Mouse (Mus musculus) midbrain, embryonic 12.5 days (tissue): ENCODE data around the gene Blm. TPM values are rescaled to one million over a fixed set of nuclear protein-coding genes. Genes with fewer than 3 reads are reported as not detected.

Experiments
- ATAC-seq: fragments of 200-750 bp; cut with Nextera tagmentation; 2 replicates; pipeline ENCODE4 v1.8.0; 2017; ENCODE audit warnings: low read depth, moderate TSS enrichment, moderate library complexity; ENCODE audit not compliant: low FRiP score
- H3K27ac ChIP-seq: fragments of 300-500 bp; sonication (generic); replicated peaks from 2 replicates; pipeline ENCODE4 v1.5.1; 2016; ENCODE audit warnings: mild to moderate bottlenecking
- H3K27me3 ChIP-seq: fragments of 300-500 bp; sonication (generic); 2 replicates; pipeline ENCODE4 v1.6.1; 2016; ENCODE audit warnings: mild to moderate bottlenecking
- H3K36me3 ChIP-seq: fragments of 300-500 bp; sonication (generic); 2 replicates; pipeline ENCODE4 v1.6.1; 2016
- H3K4me1 ChIP-seq: fragments of 300-500 bp; sonication (generic); 2 replicates; pipeline ENCODE4 v1.6.1; 2016
- H3K4me2 ChIP-seq: fragments of 300-500 bp; sonication (generic); replicated peaks from 2 replicates; pipeline ENCODE4 v1.6.1; 2016; ENCODE audit warnings: mild to moderate bottlenecking, moderate library complexity
- H3K4me3 ChIP-seq: fragments of 300-500 bp; sonication (generic); 2 replicates; pipeline ENCODE4 v1.5.1; 2016; ENCODE audit warnings: mild to moderate bottlenecking
- H3K9ac ChIP-seq: fragments of 300-500 bp; sonication (generic); replicated peaks from 2 replicates; pipeline ENCODE4 v1.6.1; 2016; ENCODE audit warnings: mild to moderate bottlenecking, moderate library complexity
- H3K9me3 ChIP-seq: fragments of 300-500 bp; sonication (generic); 2 replicates; pipeline ENCODE4 v1.6.1; 2016; ENCODE audit warnings: mild to moderate bottlenecking
- WGBS: fragments of 180-500 bp; shearing (Covaris S2); methylation state at CpG from one replicate; pipeline ENCODE4 v1.1.7; 2016; 5-methylcytosine and 5-hydroxymethylcytosine counted together
- polyA plus RNA-seq: library from polyadenylated mRNA; unstranded; fragments of >200 nt; fragmentation: Nextera tagmentation; extraction: Ambion mirVana; gene quantifications from 2 replicates; pipeline ENCODE4 v1.2.1, GENCODE M21; 2016

The Blm gene
- polyA plus RNA-seq, 1 experiment from 2014 or later = 36.4 TPM

DNA sequence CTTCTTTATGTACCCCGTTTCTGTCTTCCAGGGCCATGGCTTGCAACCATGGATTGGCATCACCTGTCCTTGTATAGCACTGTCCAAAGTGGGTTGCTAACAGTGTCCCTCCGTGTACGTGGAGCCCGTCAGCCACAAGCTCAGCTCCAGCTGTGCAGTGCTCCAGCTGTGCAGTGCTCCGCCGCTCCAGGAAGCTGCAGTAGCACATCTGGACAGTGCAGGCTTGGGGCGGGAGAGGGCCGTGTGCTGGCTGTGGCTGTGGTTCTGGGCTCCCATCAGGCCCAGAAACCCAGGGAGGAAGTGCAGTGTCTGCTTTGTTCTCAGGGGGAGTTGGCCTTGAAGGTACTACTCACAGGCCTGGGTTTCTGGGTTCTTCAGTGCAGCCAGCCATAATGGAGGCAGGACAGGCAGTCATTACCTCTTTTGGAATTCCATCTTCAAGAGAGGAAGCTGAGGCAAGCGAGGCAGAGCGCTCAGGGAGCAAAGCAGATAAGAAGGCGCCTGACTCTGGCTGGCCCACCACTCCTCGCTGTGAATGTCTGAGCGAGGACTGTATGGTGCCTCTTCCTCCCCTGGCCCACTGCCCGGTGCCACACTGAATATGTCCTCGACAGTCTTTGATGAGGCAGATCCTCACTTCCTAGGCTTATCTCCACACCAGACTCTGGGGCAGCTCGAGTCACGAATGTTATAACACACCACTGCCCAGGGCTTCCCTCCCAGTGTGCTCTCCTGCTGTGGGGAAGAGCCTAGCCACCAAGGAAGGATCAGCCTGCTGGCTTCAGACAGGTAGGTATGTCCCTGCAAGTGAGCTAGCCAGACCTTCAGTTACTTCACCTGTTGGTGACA is 90.3 kb downstream of the Blm start:
- no peaks in the 10 kb centered on the region for H3K4me1 ChIP-seq
- no peak overlapping the region for H3K9ac ChIP-seq
- H3K4me3 ChIP-seq = no peak overlapping the region
- 66% methylated on average over 17 of the region's 17 CpGs for WGBS
- no peak for ATAC-seq
- no peaks in the 10 kb centered on the region for H3K36me3 ChIP-seq
- peaks cover 3% of the 10 kb centered on the region; the same call in 1 of the 2 replicates for H3K27me3 ChIP-seq
- no peaks in the 10 kb centered on the region for H3K9me3 ChIP-seq
- no peak overlapping the region for H3K27ac ChIP-seq
- H3K4me2 ChIP-seq = no peak overlapping the region

DNA sequence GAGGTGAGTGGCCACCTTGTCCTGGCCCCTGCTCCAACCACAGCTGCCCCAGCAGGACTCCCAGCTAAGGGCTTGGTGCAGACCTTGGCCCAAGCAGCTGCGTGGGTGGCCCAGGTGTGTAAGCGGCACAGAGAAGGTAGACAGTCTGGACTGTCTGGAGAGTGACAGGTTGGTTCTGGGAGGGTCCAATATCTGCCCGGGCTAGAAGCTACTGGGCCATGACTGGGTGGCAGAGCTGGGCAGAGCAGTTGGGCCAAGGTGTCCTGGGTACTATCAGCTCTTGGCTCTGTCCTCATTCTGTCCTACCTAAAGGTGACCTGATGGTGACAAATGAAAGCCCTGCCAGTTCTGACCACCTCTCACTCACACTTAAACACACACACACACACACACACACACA is 91.8 kb downstream of the Blm start:
- Histone ChIP-seq H3K4me3 (no peak overlapping the region), H3K27ac (no peak overlapping the region), H3K9ac (no peak overlapping the region), H3K27me3 (peaks cover 3% of the 10 kb centered on the region; the same call in 1 of the 2 replicates), H3K4me2 (no peak overlapping the region), H3K36me3 (no peaks in the 10 kb centered on the region), H3K9me3 (no peaks in the 10 kb centered on the region), H3K4me1 (no peaks in the 10 kb centered on the region)
- no peak for ATAC-seq
- 88% methylated on average over 3 of the region's 3 CpGs for WGBS

DNA sequence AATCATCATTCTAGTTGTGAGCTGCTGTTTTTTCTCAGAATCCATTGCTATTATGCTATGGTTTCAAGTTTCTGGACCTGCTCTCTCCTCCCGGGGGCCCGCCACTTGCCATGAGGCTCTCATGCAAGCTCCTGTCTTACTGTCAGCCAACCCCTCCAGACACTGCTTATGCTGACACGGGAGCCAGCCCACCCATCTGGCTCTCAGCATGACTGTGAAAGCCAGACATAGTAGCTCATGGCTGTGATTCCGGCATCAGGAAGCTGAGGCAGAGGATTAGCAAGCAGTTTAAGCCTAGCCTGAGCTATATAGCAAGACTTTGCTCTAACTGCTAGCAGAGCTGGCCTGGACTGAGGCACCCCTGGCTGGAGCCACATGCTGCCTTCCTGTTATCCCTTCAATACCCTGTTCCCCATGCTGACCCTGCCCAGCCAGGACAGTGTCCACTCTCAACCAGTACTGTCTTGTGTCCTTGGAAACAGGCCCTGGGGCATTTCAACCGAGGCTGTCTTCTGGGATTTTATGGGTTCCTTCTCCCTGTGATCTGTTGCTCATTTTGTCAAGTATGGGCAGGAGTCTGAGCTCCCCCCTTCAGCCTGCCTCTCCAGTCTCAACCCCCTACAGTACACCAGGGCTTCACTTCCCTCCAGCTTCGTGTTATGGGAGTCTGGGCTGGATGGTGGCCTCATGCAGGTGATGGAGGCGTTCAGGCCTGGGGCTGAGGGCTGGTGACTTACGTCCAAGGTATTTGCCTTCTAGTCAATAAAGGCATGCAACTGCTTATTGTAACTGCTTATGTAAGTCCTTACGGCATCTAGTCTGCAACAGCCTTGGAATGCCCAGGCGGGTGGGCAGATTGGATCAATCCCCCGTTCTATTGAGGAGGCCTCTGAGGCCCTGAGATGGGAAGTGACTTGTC is 92.7 kb downstream of the Blm start:
- H3K4me3 ChIP-seq = no peak overlapping the region
- no peak for ATAC-seq
- no peaks in the 10 kb centered on the region for H3K36me3 ChIP-seq
- H3K27me3 ChIP-seq = peaks cover 3% of the 10 kb centered on the region; the same call in 1 of the 2 replicates
- no peak overlapping the region for H3K27ac ChIP-seq
- no peaks in the 10 kb centered on the region for H3K9me3 ChIP-seq
- no peaks in the 10 kb centered on the region for H3K4me1 ChIP-seq
- WGBS = 55% methylated on average over 11 of the region's 11 CpGs
- H3K9ac ChIP-seq = no peak overlapping the region
- no peak overlapping the region for H3K4me2 ChIP-seq

DNA sequence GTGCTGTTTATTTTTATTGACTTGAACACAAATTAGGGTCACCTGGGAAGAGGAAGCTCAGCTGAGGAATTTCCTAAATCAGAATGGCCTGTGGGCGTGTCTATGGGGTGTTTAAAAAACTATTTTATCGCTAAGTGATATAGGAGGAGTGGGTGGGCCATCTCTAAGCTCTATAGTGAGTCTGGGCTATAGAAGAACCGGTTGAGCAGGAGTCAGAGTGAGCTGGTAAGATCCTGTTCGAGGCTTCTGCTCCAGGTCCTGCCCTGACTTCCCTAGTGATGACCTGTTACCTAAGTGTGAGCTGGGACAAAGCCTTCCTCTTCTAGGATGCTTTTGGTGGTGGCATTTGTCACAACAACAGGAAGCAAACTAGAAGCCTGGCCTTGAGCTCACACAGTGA is 94.2 kb downstream of the Blm start:
- WGBS = 77% methylated on average over 4 of the region's 4 CpGs
- H3K9me3 ChIP-seq = no peaks in the 10 kb centered on the region
- no peak overlapping the region for H3K9ac ChIP-seq
- ATAC-seq = no peak
- H3K4me1 ChIP-seq = no peaks in the 10 kb centered on the region
- peaks cover 3% of the 10 kb centered on the region; the same call in 1 of the 2 replicates for H3K27me3 ChIP-seq
- H3K36me3 ChIP-seq = no peaks in the 10 kb centered on the region
- no peak overlapping the region for H3K4me3 ChIP-seq
- H3K4me2 ChIP-seq = no peak overlapping the region
- H3K27ac ChIP-seq = no peak overlapping the region

DNA sequence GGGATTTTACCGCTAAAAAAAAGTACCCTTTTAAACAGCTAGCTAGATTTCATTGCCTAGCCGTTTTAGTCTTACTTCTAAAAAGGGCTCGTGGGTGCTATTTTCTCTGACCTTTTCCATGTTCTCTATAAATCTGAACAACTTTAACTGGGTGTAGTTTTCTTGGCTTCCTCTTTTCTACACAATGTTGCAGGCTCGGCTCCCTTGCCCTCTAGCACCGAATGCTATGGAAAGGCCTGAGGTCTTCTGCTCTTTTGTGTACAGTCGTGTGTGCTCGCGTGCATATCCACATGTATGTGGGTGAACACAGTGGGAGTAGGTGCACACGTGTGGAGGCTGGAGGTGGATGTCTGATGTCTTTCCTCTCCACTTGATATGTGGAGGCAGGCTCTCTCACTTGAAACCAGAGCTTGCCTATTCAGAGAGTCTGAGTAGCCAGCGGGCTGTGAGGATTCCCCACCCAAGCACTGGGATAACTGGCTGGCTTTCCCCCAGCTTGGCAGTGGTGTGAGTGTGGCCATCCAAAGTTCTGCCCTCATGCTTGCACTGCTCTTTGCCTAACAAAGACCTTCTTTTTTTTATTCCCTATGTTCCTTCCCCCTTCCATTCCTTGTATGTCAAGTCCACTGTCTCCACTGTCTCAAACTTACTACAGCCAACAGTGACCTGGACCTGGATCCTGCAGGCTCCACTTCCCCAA is 95.0 kb downstream of the Blm start:
- WGBS = 87% methylated on average over 10 of the region's 10 CpGs

DNA sequence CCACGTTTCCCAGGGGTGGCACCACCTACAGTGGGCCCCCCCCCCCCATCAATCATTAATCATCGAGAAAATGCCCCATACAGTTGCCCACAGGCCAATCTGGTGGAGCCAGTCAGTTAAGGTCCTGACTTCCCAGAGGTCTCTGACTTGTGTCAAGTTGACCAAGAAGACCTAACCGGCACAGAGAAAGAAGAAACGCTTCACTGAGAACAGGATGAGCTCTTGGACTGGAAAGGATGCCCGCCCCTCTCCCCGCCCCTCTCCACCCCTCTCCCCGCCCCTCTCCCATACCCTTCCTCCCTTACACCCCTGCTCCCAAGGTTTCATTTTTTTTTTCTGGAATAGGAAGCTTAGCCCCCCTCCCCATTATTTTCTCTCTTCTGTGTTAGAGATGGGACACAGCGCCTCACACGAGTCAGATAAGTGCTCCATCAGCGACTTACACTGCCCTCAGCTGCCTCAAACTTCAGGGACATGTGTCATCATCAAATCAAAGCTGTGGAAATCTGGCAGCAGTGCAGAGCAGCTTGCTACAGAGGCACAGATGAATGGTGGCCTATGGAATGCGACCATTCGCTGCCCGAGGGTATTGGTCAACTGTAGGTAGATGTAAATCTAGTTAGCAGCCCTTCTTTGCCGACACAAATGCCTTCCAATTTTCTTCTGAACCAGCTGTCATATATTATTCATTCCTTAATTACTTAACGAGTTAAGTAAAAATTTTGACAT is 95.7 kb downstream of the Blm start:
- Histone ChIP-seq H3K9ac (no peak overlapping the region), H3K27me3 (no peaks in the 10 kb centered on the region; the same call in 1 of the 2 replicates), H3K27ac (no peak overlapping the region), H3K36me3 (no peaks in the 10 kb centered on the region), H3K9me3 (no peaks in the 10 kb centered on the region), H3K4me2 (no peak overlapping the region; the same call in 1 of the 2 replicates), H3K4me3 (no peak overlapping the region), H3K4me1 (no peaks in the 10 kb centered on the region)
- no peak for ATAC-seq
- 41% methylated on average over 12 of the region's 15 CpGs for WGBS

More for the DNA sequence above, 95.0 kb downstream of the Blm start:
- Histone ChIP-seq H3K4me1 (no peaks in the 10 kb centered on the region), H3K27me3 (peaks cover 3% of the 10 kb centered on the region; the same call in 1 of the 2 replicates), H3K36me3 (no peaks in the 10 kb centered on the region), H3K4me3 (no peak overlapping the region), H3K9me3 (no peaks in the 10 kb centered on the region), H3K9ac (no peak overlapping the region), H3K27ac (no peak overlapping the region), H3K4me2 (no peak overlapping the region)
- ATAC-seq = no peak

DNA sequence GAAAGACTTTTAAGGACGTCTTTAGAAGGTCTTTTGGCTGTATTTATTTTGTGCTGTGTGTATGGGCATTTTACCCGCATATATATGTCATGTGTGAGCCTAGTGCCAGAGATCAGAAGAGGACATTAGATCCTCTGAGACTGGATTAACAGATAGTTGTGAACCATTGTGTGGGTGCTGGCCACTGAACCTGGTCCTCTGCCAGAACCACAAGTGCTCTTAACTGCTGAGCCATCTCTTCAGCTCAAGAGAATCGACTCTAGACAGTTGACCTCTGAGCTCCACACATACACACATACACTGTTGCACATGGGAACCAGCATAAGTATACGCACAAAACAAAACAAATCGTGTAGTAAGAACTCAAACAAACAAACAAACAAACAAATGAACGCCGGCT is 98.3 kb downstream of the Blm start:
- 84% methylated on average over 7 of the region's 7 CpGs for WGBS
- Histone ChIP-seq H3K4me3 (no peak overlapping the region), H3K4me2 (no peak overlapping the region), H3K9me3 (no peaks in the 10 kb centered on the region), H3K27me3 (no peaks in the 10 kb centered on the region), H3K36me3 (no peaks in the 10 kb centered on the region), H3K9ac (no peak overlapping the region), H3K4me1 (no peaks in the 10 kb centered on the region), H3K27ac (no peak overlapping the region)
- ATAC-seq = no peak

DNA sequence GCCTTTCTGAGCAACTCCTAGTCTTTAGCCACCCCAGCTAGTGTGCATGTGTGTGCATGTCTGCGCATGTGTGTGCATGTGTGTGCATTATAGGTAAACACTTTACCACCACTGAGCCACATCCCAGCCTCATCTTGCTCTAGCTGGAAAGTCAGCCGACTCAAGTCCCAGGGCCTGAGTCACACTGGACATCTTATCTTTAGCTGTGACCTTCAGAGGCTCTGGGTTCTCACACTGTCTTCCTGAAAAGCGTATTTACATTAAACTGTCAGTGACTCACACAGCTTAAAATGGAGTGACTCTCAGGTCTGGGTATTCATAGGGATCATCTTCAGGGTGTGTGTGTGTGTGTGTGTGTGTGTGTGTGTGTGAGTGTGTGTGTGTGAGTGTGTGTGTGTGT is 99.3 kb downstream of the Blm start:
- no peak for ATAC-seq
- H3K27me3 ChIP-seq = no peaks in the 10 kb centered on the region
- no peaks in the 10 kb centered on the region for H3K36me3 ChIP-seq
- WGBS = 88% methylated on average over 3 of the region's 3 CpGs
- H3K27ac ChIP-seq = no peak overlapping the region
- no peaks in the 10 kb centered on the region for H3K9me3 ChIP-seq
- H3K4me1 ChIP-seq = no peaks in the 10 kb centered on the region
- H3K4me2 ChIP-seq = no peak overlapping the region
- no peak overlapping the region for H3K9ac ChIP-seq
- H3K4me3 ChIP-seq = no peak overlapping the region

DNA sequence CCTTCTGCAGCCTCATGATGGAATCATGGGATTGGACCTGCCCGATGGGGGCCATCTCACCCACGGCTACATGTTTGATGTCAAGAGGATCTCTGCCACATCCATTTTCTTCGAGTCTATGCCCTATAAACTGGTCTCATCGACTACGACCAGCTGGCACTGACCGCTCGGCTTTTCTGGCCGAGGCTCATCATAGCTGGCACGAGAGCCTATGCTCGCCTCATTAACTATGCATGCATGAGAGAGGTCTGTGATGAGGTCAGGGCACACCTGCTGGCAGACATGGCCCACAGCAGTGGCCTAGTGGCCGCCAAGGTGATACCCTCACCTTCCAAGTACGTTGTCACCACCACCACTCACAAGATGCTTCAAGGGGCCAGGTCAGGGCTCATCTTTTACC is 105.3 kb downstream of the Blm start:
- Histone ChIP-seq H3K27me3 (no peaks in the 10 kb centered on the region), H3K4me2 (no peak overlapping the region), H3K27ac (no peak overlapping the region), H3K9ac (no peak overlapping the region), H3K4me1 (no peaks in the 10 kb centered on the region), H3K9me3 (no peaks in the 10 kb centered on the region), H3K36me3 (no peaks in the 10 kb centered on the region), H3K4me3 (no peak overlapping the region)
- WGBS = 93% methylated on average over 12 of the region's 12 CpGs
- no peak for ATAC-seq

DNA sequence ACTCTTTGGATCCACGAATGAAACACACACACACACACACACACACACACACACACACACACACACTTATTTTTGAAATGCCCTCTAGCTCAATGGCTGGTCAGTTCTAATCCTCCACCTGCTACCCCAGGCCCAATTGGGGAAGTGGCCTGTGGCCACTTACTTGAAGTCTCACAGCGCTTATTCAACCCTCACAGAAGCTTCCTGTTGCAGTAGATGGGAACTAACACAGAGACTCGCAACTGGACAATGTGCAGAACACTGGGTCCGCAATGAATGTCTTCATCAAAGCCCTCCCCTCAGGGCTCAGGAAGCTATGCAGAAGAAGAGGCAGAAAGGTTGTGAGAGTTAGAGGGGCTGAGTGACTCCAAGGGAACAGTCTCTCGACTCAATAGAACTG is 107.2 kb downstream of the Blm start:
- no peaks in the 10 kb centered on the region for H3K36me3 ChIP-seq
- WGBS = 81% methylated on average over 5 of the region's 5 CpGs
- no peak for ATAC-seq
- no peaks in the 10 kb centered on the region for H3K27me3 ChIP-seq
- H3K27ac ChIP-seq = no peak overlapping the region
- no peak overlapping the region for H3K4me2 ChIP-seq
- no peaks in the 10 kb centered on the region for H3K4me1 ChIP-seq
- no peak overlapping the region for H3K9ac ChIP-seq
- H3K9me3 ChIP-seq = no peaks in the 10 kb centered on the region
- no peak overlapping the region for H3K4me3 ChIP-seq

DNA sequence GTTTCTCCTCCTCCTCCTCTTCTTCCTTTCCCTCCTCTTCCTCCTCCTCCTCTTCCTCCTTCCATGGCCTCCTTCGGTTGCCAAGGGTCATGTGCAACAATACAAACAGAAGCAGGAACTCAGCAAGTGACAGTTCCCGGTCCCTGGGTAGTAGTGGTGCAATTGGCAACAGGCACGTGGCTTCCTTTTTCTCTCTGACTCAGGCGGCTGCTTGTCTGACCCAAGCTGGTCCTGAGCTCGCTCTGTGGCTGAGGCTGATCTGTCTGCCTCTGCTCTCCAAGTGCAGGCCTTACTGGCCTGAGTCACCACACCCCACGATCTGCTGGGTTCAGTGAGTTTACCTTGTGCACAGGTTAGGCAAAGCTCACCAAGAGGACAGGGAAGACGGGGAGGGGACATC is 108.6 kb downstream of the Blm start:
- H3K27me3 ChIP-seq = no peaks in the 10 kb centered on the region
- H3K9ac ChIP-seq = no peak overlapping the region
- no peak overlapping the region for H3K4me3 ChIP-seq
- H3K4me1 ChIP-seq = no peaks in the 10 kb centered on the region
- H3K9me3 ChIP-seq = no peaks in the 10 kb centered on the region
- H3K4me2 ChIP-seq = no peak overlapping the region
- no peak overlapping the region for H3K27ac ChIP-seq
- ATAC-seq = no peak
- no peaks in the 10 kb centered on the region for H3K36me3 ChIP-seq
- WGBS = 69% methylated on average over 7 of the region's 7 CpGs
